ENCODE assay signal across 29 mouse cellular contexts in the genomic region with DNA sequence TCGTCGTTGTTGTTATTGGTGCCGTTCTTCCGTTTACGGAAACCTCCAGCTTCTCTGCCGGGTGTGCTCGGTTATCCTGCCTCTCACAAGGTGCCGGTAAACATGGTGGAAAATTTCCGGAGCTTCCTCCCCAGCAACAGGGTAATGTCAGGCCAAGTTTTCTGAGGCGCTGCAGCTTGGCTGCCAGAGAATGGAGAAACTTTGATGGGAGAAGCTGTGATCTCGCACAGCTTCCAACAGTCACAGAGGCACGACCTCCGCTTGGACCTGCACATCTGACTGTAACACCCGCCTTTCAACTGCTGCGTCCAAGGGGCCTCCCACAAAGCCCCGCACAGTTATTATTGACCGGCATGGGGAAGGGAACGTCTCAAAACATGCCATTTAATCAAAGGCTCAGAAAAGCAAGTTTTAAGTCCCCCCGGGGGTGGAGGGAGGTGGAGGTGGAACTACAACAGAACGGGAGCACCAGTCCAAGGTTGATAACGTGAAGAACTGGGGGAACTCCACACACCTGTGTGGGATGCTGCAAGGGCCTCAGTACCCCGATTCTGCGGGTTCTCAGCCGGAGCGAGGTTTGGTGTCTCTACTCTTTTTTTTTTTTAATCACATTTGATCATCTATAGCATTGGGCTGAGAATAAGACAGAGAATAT.
A peak's percentile ranks its signal among the peaks of the same experiment; 100 is the strongest.
DNase-seq lines count a peak whose midpoint lies in the region; ATAC-seq and TF ChIP-seq lines count a peak whose summit lies in the region.
"Had no signal": no experiment of that assay in that cellular context is flagged by ENCODE, and none has a peak within 500 bp of the region (broad histone marks: within the 10 kb centered on the region; RNA-seq: fewer than 3 reads in every experiment).

No protein-coding gene starts in this region.

- H3K36me3 ChIP-seq in thymus, adult 2 months (ENCODE audit: control insufficient read depth, insufficient read depth, low read length) = no peaks in the 10 kb centered on the region
- no peaks in the 10 kb centered on the region for H3K36me3 ChIP-seq in heart, embryonic 11.5 days (ENCODE audit: control insufficient read depth, insufficient read depth, low read length)
- H3K36me3 ChIP-seq: embryonic facial prominence, embryonic 10.5 days; embryonic facial prominence, embryonic 15.5 days; heart, embryonic 12.5 days; hindbrain, embryonic 13.5 days; kidney, embryonic 15.5 days; liver, embryonic 12.5 days; midbrain, embryonic 12.5 days had no signal

- ATAC-seq in heart, embryonic 11.5 days (replicated peaks; ENCODE audit: insufficient number of reproducible peaks, low FRiP score, low TSS enrichment) = no peak
- ATAC-seq: forebrain, embryonic 14.5 days; liver, embryonic 12.5 days; liver, postnatal 0 days; Patski had no signal

- no peak for TF ChIP-seq CTCF in thymus, adult 2 months (IDR thresholded peaks at IDR 0.05; ENCODE audit: borderline replicate concordance, control insufficient read depth, extremely low read depth, insufficient read depth, low read length, poor library complexity)

- no peak overlapping the region for H3K9ac ChIP-seq in heart, embryonic 11.5 days (ENCODE audit: low read depth, low read length)
- H3K9ac ChIP-seq: embryonic facial prominence, embryonic 15.5 days; heart, embryonic 12.5 days; hindbrain, embryonic 13.5 days; kidney, embryonic 15.5 days; liver, embryonic 12.5 days; liver, postnatal 0 days; midbrain, embryonic 12.5 days had no signal

- H3K4me1 ChIP-seq in thymus, adult 2 months (replicated peaks; ENCODE audit: control insufficient read depth, insufficient read depth, low read length) = peaks cover 50% of the 10 kb centered on the region
- H3K4me1 ChIP-seq in heart, embryonic 11.5 days (ENCODE audit: control insufficient read depth, insufficient read depth, low read length) = no peaks in the 10 kb centered on the region

- WGBS in thymus, adult 2 months = 72% methylated on average over 25 of the region's 25 CpGs
- 69% methylated on average over 25 of the region's 25 CpGs for WGBS in heart, embryonic 11.5 days (ENCODE audit: insufficient replicate concordance)

- H3K4me2 ChIP-seq in heart, embryonic 11.5 days = no peak overlapping the region
- H3K4me2 ChIP-seq: embryonic facial prominence, embryonic 15.5 days; heart, embryonic 12.5 days; hindbrain, embryonic 13.5 days; kidney, embryonic 15.5 days; liver, embryonic 12.5 days; midbrain, embryonic 12.5 days had no signal

- TF ChIP-seq POLR2A in thymus, adult 2 months (IDR thresholded peaks at IDR 0.05; ENCODE audit: control insufficient read depth, extremely low read depth, insufficient read depth, low read length, poor library complexity) = 0 out of 2 replicates have a peak, but pooled peaks have one; percentile 17

- peak; percentile 30 for DNase-seq in thymus, adult 2 months
- DNase-seq in thymus, adult 18-20 months = no peak
- DNase-seq in brain, adult 2 months (ENCODE audit: low read depth, low spot score) = peak; percentile 34
- DNase-seq in thymus, postnatal 14 days = peak; percentile 56
- DNase-seq in left cerebral cortex, postnatal 36 days (ENCODE audit: low spot score in 2 of 2) = no peak
- no peak for DNase-seq in kidney, postnatal 36 days
- DNase-seq: adrenal gland, adult 2 months; cerebellum, adult 8-10 months; cerebellum, postnatal 25 days; gastrocnemius, postnatal 25 days; heart, postnatal 4 days; kidney, adult 18-20 months; kidney, postnatal 4 days; left cerebral cortex, postnatal 4 days; liver, postnatal 0 days; lung, postnatal 36 days; retina, postnatal 1 day; right cerebral cortex, postnatal 14 days had no signal

- H3K9me3 ChIP-seq in heart, embryonic 11.5 days (replicated peaks; ENCODE audit: control insufficient read depth, low read length) = no peaks in the 10 kb centered on the region
- H3K9me3 ChIP-seq: embryonic facial prominence, embryonic 10.5 days; embryonic facial prominence, embryonic 15.5 days; heart, embryonic 12.5 days; hindbrain, embryonic 13.5 days; kidney, embryonic 15.5 days; liver, embryonic 12.5 days; midbrain, embryonic 12.5 days had no signal

- H3K27ac ChIP-seq in thymus, adult 2 months (ENCODE audit: control insufficient read depth, insufficient read depth, low read length) = peak overlapping the region; percentile 99
- no peak overlapping the region for H3K27ac ChIP-seq in heart, embryonic 11.5 days (ENCODE audit: low read depth, low read length)
- H3K27ac ChIP-seq: embryonic facial prominence, embryonic 10.5 days; embryonic facial prominence, embryonic 15.5 days; hindbrain, embryonic 13.5 days; kidney, embryonic 15.5 days; liver, embryonic 12.5 days; midbrain, embryonic 12.5 days; stomach, postnatal 0 days had no signal

- H3K4me3 ChIP-seq in thymus, adult 2 months (ENCODE audit: control insufficient read depth, insufficient read depth, low read length) = no peak overlapping the region
- no peak overlapping the region for H3K4me3 ChIP-seq in heart, embryonic 11.5 days (ENCODE audit: low read depth, low read length)
- H3K4me3 ChIP-seq: embryonic facial prominence, embryonic 10.5 days; embryonic facial prominence, embryonic 15.5 days; heart, embryonic 12.5 days; hindbrain, embryonic 13.5 days; kidney, embryonic 15.5 days; liver, embryonic 12.5 days; midbrain, embryonic 12.5 days had no signal

- intact Hi-C loops in left cerebral cortex, postnatal 36 days (cut with DNase I) = no loop called here

- H3K27me3 ChIP-seq in thymus, adult 2 months (ENCODE audit: control insufficient read depth, insufficient read depth, low read length) = no peaks in the 10 kb centered on the region
- H3K27me3 ChIP-seq in heart, embryonic 11.5 days (ENCODE audit: control insufficient read depth, insufficient read depth, low read length) = peaks cover 4% of the 10 kb centered on the region; the same call in 1 of the 2 replicates
- H3K27me3 ChIP-seq: embryonic facial prominence, embryonic 15.5 days; Patski had no signal

Comparison
In these comparisons a context has a peak if more than half of its experiments do, and no peak if none do; other contexts are left out.
1. DNase-seq: peak in thymus, adult 2 months (single experiment), brain, adult 2 months (single experiment) and thymus, postnatal 14 days (single experiment); none in thymus, adult 18-20 months (0 of 2), left cerebral cortex, postnatal 36 days (0 of 2) and kidney, postnatal 36 days (0 of 2).